8 mouse cellular contexts compared by ENCODE assay signal in the genomic region with DNA sequence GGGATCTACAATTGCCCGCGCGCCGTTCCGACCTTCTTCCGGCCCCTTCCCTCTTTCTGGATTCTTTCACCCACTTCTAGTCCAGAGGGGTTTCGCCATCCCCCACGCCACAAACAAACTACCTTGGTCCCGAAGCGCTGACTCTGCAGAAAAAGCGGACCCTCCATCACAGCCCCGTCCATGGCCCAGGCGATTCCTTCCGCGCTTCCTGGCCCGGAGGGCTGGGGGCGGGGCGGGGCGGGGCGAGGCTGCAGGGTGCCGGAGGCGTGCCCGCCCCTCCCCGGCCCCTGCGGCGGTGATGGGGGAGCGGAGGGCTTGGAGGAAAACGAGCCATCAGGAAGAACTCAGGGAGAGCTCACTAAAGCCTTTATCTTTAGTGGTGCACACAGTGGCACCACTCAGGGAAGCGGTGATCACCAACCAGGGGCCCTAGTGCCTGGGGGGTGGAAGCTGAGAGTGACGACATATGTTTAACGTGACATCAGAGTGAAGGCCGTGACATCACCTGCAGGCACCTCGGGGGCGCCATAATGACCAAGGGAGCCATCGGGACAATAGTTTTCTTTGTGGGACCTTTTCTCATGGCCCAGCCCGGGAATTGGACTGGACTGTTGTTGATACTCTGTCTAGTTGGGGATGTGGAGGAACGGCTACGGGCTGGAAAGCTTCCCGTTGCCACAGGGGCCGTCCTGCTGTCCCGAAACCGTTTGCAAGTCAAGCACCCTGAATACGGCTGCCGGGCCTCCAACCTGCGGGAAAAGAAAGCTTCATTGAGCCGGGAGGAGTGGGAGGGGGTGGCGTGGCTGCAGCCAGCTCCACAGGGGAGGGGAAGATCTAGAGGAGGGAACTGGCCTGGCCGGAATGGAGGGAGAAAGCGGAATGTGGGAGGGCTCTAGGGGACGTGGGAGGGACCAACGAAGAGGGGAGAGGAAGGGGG. TPM values are rescaled to one million over a fixed set of nuclear protein-coding genes. Genes with fewer than 3 reads are reported as not detected.
DNase-seq lines count a peak whose midpoint lies in the region; ATAC-seq lines count a peak whose summit lies in the region.

A gene (minus strand): TSS at position 223 of the 937 bp plus-strand sequence.
A gene (plus strand): TSS at position 925 of the 937 bp plus-strand sequence.

- H3K27me3 ChIP-seq in embryonic facial prominence, embryonic 14.5 days (replicated peaks; ENCODE audit: control insufficient read depth, insufficient read depth, low read length): peaks cover 14% of the 10 kb centered on the region; the same call in 1 of the 2 replicates
- peaks cover 67% of the 10 kb centered on the region for H3K27me3 ChIP-seq in heart, embryonic 12.5 days (replicated peaks)
- H3K27me3 ChIP-seq in kidney, embryonic 14.5 days (ENCODE audit: control insufficient read depth, insufficient read depth, low read length): peaks cover 14% of the 10 kb centered on the region; the same call in 1 of the 2 replicates

- H3K9ac ChIP-seq in embryonic facial prominence, embryonic 14.5 days (ENCODE audit: low read depth, low read length): peak within 1 kb of the TSS; percentile 60
- H3K9ac ChIP-seq in heart, embryonic 12.5 days: peak within 1 kb of the TSS; percentile 75
- H3K9ac ChIP-seq in kidney, embryonic 14.5 days (ENCODE audit: low read depth, low read length): peak within 1 kb of the TSS; percentile 46

- ATAC-seq in embryonic facial prominence, embryonic 14.5 days (ENCODE audit: low read depth): peak; percentile 83
- ATAC-seq in heart, embryonic 12.5 days (ENCODE audit: insufficient number of reproducible peaks, low FRiP score): peak; percentile 90
- peak; percentile 85 for ATAC-seq in kidney, embryonic 14.5 days (ENCODE audit: low FRiP score, low TSS enrichment)

- peak within 1 kb of the TSS; percentile 56 for H3K4me3 ChIP-seq in embryonic facial prominence, embryonic 14.5 days (ENCODE audit: low read depth, low read length)
- peak within 1 kb of the TSS; percentile 73 for H3K4me3 ChIP-seq in heart, embryonic 12.5 days
- peak within 1 kb of the TSS; percentile 58 for H3K4me3 ChIP-seq in kidney, embryonic 14.5 days (ENCODE audit: low read length)

- H3K4me1 ChIP-seq in embryonic facial prominence, embryonic 14.5 days (ENCODE audit: control insufficient read depth, insufficient read depth, low read length): peaks cover 23% of the 10 kb centered on the region
- H3K4me1 ChIP-seq in heart, embryonic 12.5 days (replicated peaks): peaks cover 43% of the 10 kb centered on the region
- peaks cover 13% of the 10 kb centered on the region; the same call in 1 of the 2 replicates for H3K4me1 ChIP-seq in kidney, embryonic 14.5 days (ENCODE audit: control insufficient read depth, insufficient read depth, low read length)

- H3K36me3 ChIP-seq in embryonic facial prominence, embryonic 14.5 days (ENCODE audit: control insufficient read depth, insufficient read depth, low read length): no peaks in the 10 kb centered on the region; the same call in 1 of the 2 replicates
- peaks cover 6% of the 10 kb centered on the region; the same call in 1 of the 2 replicates for H3K36me3 ChIP-seq in heart, embryonic 12.5 days
- H3K36me3 ChIP-seq in kidney, embryonic 14.5 days (ENCODE audit: control insufficient read depth, insufficient read depth, low read length): peaks cover 4% of the 10 kb centered on the region; the same call in 1 of the 2 replicates

- under 1% methylated on average over 50 of the region's 51 CpGs for WGBS in embryonic facial prominence, embryonic 14.5 days
- under 1% methylated on average over 51 of the region's 51 CpGs for WGBS in heart, embryonic 12.5 days
- under 1% methylated on average over 51 of the region's 51 CpGs for WGBS in kidney, embryonic 14.5 days

- H3K9me3 ChIP-seq in embryonic facial prominence, embryonic 14.5 days (ENCODE audit: control insufficient read depth, low read length): no peaks in the 10 kb centered on the region
- H3K9me3 ChIP-seq in heart, embryonic 12.5 days (replicated peaks): no peaks in the 10 kb centered on the region
- no peaks in the 10 kb centered on the region for H3K9me3 ChIP-seq in kidney, embryonic 14.5 days (ENCODE audit: control insufficient read depth, low read length)

- DNase-seq in 416B (ENCODE audit: low read depth) (peak; percentile 70), R1 (ENCODE audit: low read depth, low spot score) (peak; percentile 90)
- peak; percentile 91 for DNase-seq in embryonic facial prominence, embryonic 14.5 days (ENCODE audit: low spot score)
- peak; percentile 66 for DNase-seq in lung, postnatal 25 days (ENCODE audit: low spot score)
- DNase-seq in ovary, postnatal 36 days (ENCODE audit: low spot score): peak; percentile 76
- peak; percentile 71 to 72 for DNase-seq in urinary bladder, postnatal 36 days (ENCODE audit: low spot score in 2 of 2)

- H3K27ac ChIP-seq in embryonic facial prominence, embryonic 14.5 days (replicated peaks; ENCODE audit: low read depth, low read length): peak within 1 kb of the TSS; percentile 80
- peak within 1 kb of the TSS; percentile 69 for H3K27ac ChIP-seq in heart, embryonic 12.5 days (ENCODE audit: poor library complexity, severe bottlenecking)
- peak within 1 kb of the TSS; percentile 90 for H3K27ac ChIP-seq in kidney, embryonic 14.5 days (ENCODE audit: low read depth, low read length)

- peak within 1 kb of the TSS; percentile 63 for H3K4me2 ChIP-seq in embryonic facial prominence, embryonic 14.5 days (ENCODE audit: low read depth, low read length)
- peak within 1 kb of the TSS; percentile 76 for H3K4me2 ChIP-seq in heart, embryonic 12.5 days
- H3K4me2 ChIP-seq in kidney, embryonic 14.5 days (replicated peaks; ENCODE audit: low read depth, low read length): peak within 1 kb of the TSS; percentile 90

RNA-seq across cellular contexts. Expression of the first gene that starts in this region (rescaled TPM):
- polyA plus RNA-seq in embryonic facial prominence, embryonic 14.5 days (2014; fragmentation: Nextera tagmentation; extraction: Ambion mirVana): 6.7 and 8.7 TPM in 2 replicates
- polyA plus RNA-seq in heart, embryonic 12.5 days (2016; fragmentation: Nextera tagmentation; extraction: Ambion mirVana): 8.1 and 11.3 TPM in 2 replicates
- polyA plus RNA-seq in kidney, embryonic 14.5 days (2014; fragmentation: Nextera tagmentation; extraction: Ambion mirVana): 8.8 and 11.8 TPM in 2 replicates

RNA-seq across cellular contexts. Expression of the second gene that starts in this region (rescaled TPM):
- polyA plus RNA-seq in embryonic facial prominence, embryonic 14.5 days (2014; fragmentation: Nextera tagmentation; extraction: Ambion mirVana): 19.7 and 21.4 TPM in 2 replicates
- polyA plus RNA-seq in heart, embryonic 12.5 days (2016; fragmentation: Nextera tagmentation; extraction: Ambion mirVana): 5.7 and 8.0 TPM in 2 replicates
- 12.0 and 14.3 TPM in 2 replicates for polyA plus RNA-seq in kidney, embryonic 14.5 days (2014; fragmentation: Nextera tagmentation; extraction: Ambion mirVana)

Comparison
In these comparisons a context has a peak if more than half of its experiments do, and no peak if none do; other contexts are left out.
1. Peak in every context shown above with its lines: DNase-seq, ATAC-seq, H3K4me3 ChIP-seq and H3K27ac ChIP-seq.